Mouse (Mus musculus): ENCODE measurements at regions not wholly inside any gene's neighbourhood (a gene's known extent, or its start where the extent isn't known, plus 50 kb on each side); places are given as distances from the start of the nearest gene placed in this dataset.

DNA sequence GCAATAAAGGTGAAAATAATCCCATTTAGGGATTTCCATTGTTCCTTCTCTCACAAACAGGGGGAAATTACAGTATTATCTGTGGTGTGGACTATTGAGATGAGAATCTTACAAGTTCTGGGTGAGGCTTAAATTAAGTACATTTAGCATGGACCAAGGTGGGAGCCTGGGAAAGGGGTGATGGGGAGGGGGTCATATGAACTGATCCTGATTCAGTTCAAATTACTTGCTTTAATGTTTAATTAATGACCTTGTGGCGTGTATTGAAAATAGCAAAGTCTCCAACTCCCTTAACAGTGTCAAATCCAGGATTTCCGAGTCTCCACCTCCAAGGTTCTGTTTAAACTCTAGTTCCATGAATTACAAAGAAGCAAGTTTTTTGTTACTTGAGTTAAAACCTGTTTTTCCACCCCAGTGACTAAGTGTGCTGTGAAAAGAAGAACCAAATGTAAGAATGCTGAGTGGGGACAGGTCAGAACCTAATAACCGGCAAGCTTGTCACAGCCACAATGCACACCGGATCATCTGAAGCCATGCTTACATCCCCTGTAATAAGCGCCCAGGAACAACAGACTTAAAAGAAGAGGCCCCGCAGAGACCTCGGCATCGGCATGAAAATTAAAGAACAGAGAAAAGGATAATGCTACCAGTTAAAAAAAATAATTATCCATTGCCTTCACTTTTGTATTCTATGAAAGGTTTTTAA, 243.8 kb upstream of the Cd180 start:
- ATAC-seq (replicated peaks; ENCODE audit: insufficient number of reproducible peaks, low FRiP score, low TSS enrichment): no peak
- H3K27me3 ChIP-seq (ENCODE audit: control insufficient read depth, insufficient read depth, low read length): no peaks in the 10 kb centered on the region
- H3K4me2 ChIP-seq: no peak overlapping the region
- H3K27ac ChIP-seq (ENCODE audit: low read depth, low read length): no peak overlapping the region
- WGBS (ENCODE audit: insufficient replicate concordance): 56% methylated on average over 8 of the region's 8 CpGs
- H3K36me3 ChIP-seq (ENCODE audit: control insufficient read depth, insufficient read depth, low read length): no peaks in the 10 kb centered on the region
- no peak overlapping the region for H3K4me3 ChIP-seq (ENCODE audit: low read depth, low read length)
- no peaks in the 10 kb centered on the region for H3K4me1 ChIP-seq (ENCODE audit: control insufficient read depth, insufficient read depth, low read length)
- no peaks in the 10 kb centered on the region for H3K9me3 ChIP-seq (replicated peaks; ENCODE audit: control insufficient read depth, low read length)
- no peak overlapping the region for H3K9ac ChIP-seq (ENCODE audit: low read depth, low read length)

DNA sequence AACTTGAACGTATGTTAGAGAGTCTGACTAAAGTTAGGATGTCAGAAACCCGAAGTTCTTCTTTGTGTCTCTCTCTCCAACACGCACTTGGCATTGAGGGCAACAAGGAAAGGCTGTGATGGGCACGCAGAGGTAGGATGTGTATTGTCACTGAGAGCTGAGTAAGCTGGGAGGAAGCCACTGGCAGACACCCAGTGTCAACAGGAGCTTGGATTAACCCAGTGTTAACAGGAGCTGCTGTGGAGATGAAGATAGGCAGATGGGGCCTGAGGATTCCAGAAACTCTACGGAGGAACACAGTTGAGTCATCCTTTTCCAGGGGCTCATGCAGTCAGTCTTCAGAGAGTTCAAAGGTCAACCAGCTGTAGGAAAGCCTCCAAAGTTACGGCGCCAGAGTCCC, 242.2 kb upstream of the Cd180 start:
- WGBS (ENCODE audit: insufficient replicate concordance): 59% methylated on average over 7 of the region's 7 CpGs

GRCm38 (mm10) chr13:102458711-102459110, 234.6 kb upstream of the Cd180 start:
- no peak for ATAC-seq (replicated peaks; ENCODE audit: insufficient number of reproducible peaks, low FRiP score, low TSS enrichment)
- H3K36me3 ChIP-seq (ENCODE audit: control insufficient read depth, insufficient read depth, low read length): no peaks in the 10 kb centered on the region
- 0 out of 2 replicates have a peak, but pooled peaks cover 2% of the 10 kb centered on the region for H3K4me1 ChIP-seq (ENCODE audit: control insufficient read depth, insufficient read depth, low read length)
- no peak overlapping the region for H3K9ac ChIP-seq (ENCODE audit: low read depth, low read length)
- no peak overlapping the region for H3K4me2 ChIP-seq
- H3K27me3 ChIP-seq (ENCODE audit: control insufficient read depth, insufficient read depth, low read length): no peaks in the 10 kb centered on the region
- H3K27ac ChIP-seq (ENCODE audit: low read depth, low read length): no peak overlapping the region
- 40% methylated on average over 2 of the region's 2 CpGs for WGBS (ENCODE audit: insufficient replicate concordance)
- no peak overlapping the region for H3K4me3 ChIP-seq (ENCODE audit: low read depth, low read length)
- no peaks in the 10 kb centered on the region for H3K9me3 ChIP-seq (replicated peaks; ENCODE audit: control insufficient read depth, low read length)

More for the DNA sequence above, 242.2 kb upstream of the Cd180 start:
- ATAC-seq (replicated peaks; ENCODE audit: insufficient number of reproducible peaks, low FRiP score, low TSS enrichment): no peak
- Histone ChIP-seq H3K27ac (ENCODE audit: low read depth, low read length) (no peak overlapping the region), H3K4me3 (ENCODE audit: low read depth, low read length) (no peak overlapping the region), H3K4me1 (ENCODE audit: control insufficient read depth, insufficient read depth, low read length) (no peaks in the 10 kb centered on the region), H3K36me3 (ENCODE audit: control insufficient read depth, insufficient read depth, low read length) (no peaks in the 10 kb centered on the region), H3K9ac (ENCODE audit: low read depth, low read length) (no peak overlapping the region), H3K4me2 (no peak overlapping the region), H3K9me3 (replicated peaks; ENCODE audit: control insufficient read depth, low read length) (no peaks in the 10 kb centered on the region), H3K27me3 (ENCODE audit: control insufficient read depth, insufficient read depth, low read length) (no peaks in the 10 kb centered on the region)

DNA sequence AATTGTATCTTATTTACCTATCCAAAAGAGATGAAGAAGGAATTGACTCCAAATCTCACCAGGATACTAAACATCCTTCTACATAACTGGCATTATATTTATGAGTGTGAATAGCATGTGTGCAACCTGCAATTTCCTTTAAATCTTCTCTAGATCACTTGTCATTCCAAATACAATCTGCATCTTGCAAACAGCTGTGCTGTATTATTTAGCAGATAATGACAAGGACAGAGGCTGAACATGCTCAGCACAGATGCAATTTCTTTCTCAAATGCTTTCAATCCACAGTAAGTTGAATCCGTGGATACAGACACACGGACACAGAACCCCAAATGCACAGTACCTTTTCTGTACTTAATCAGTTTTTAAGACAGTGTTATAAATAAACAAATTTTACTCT, 229.4 kb upstream of the Cd180 start:
- Histone ChIP-seq H3K27me3 (ENCODE audit: control insufficient read depth, insufficient read depth, low read length) (no peaks in the 10 kb centered on the region), H3K4me2 (no peak overlapping the region)
- WGBS (ENCODE audit: insufficient replicate concordance): 77% methylated on average over 2 of the region's 2 CpGs

DNA sequence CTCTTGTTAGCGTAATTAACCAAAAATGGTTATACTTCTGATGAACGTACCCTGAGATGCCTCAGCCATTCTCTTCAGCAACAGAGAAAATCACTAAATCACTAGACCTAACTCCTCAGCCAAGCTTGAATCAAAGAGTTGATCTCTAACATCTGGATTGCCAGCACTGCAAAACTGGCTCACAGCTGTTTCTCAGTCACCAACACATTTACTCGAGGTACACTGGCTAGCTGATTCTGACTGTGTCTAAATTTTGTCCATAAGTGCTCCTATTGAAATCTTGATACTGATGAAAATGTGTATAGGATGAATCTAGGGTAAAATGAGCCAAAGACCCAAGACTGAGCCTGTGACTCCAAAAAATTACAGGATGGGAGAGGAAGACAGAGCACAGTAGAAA, 211.5 kb upstream of the Cd180 start:
- no peak overlapping the region for H3K9ac ChIP-seq (ENCODE audit: low read depth, low read length)
- H3K4me3 ChIP-seq (ENCODE audit: low read depth, low read length): no peak overlapping the region
- no peak overlapping the region for H3K27ac ChIP-seq (ENCODE audit: low read depth, low read length)
- H3K9me3 ChIP-seq (replicated peaks; ENCODE audit: control insufficient read depth, low read length): no peaks in the 10 kb centered on the region
- H3K4me1 ChIP-seq (ENCODE audit: control insufficient read depth, insufficient read depth, low read length): no peaks in the 10 kb centered on the region
- no peak for ATAC-seq (replicated peaks; ENCODE audit: insufficient number of reproducible peaks, low FRiP score, low TSS enrichment)
- H3K4me2 ChIP-seq: no peak overlapping the region
- H3K36me3 ChIP-seq (ENCODE audit: control insufficient read depth, insufficient read depth, low read length): no peaks in the 10 kb centered on the region
- WGBS (ENCODE audit: insufficient replicate concordance): 83% methylated on average over 3 of the region's 3 CpGs
- no peaks in the 10 kb centered on the region for H3K27me3 ChIP-seq (ENCODE audit: control insufficient read depth, insufficient read depth, low read length)

More for the DNA sequence above, 229.4 kb upstream of the Cd180 start:
- Histone ChIP-seq H3K4me1 (ENCODE audit: control insufficient read depth, insufficient read depth, low read length) (no peaks in the 10 kb centered on the region), H3K27ac (ENCODE audit: low read depth, low read length) (no peak overlapping the region), H3K9ac (ENCODE audit: low read depth, low read length) (no peak overlapping the region), H3K9me3 (replicated peaks; ENCODE audit: control insufficient read depth, low read length) (no peaks in the 10 kb centered on the region), H3K36me3 (ENCODE audit: control insufficient read depth, insufficient read depth, low read length) (no peaks in the 10 kb centered on the region), H3K4me3 (ENCODE audit: low read depth, low read length) (no peak overlapping the region)
- ATAC-seq (replicated peaks; ENCODE audit: insufficient number of reproducible peaks, low FRiP score, low TSS enrichment): no peak

DNA sequence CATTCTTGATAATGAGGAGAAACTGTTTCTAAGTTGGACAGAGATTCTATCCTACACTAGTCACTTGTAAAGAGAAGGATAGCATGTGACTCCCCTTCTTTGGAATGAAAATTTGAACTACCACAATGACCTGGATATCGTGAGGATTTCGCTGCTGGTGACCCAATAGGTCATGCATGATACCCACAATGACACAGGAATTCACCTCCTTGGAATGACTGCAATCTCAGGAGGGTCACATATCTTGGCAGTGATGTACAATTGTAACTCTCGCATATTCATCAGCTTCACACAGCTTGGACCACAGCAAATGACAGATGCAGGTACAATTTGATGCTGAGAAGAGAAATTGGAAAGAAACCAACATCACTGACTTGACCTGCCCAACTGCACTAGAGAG, 210.9 kb upstream of the Cd180 start:
- no peaks in the 10 kb centered on the region for H3K4me1 ChIP-seq (ENCODE audit: control insufficient read depth, insufficient read depth, low read length)
- WGBS (ENCODE audit: insufficient replicate concordance): 77% methylated on average over 3 of the region's 3 CpGs
- no peak overlapping the region for H3K27ac ChIP-seq (ENCODE audit: low read depth, low read length)
- H3K4me2 ChIP-seq: no peak overlapping the region
- no peaks in the 10 kb centered on the region for H3K36me3 ChIP-seq (ENCODE audit: control insufficient read depth, insufficient read depth, low read length)
- H3K4me3 ChIP-seq (ENCODE audit: low read depth, low read length): no peak overlapping the region
- H3K9ac ChIP-seq (ENCODE audit: low read depth, low read length): no peak overlapping the region
- H3K27me3 ChIP-seq (ENCODE audit: control insufficient read depth, insufficient read depth, low read length): no peaks in the 10 kb centered on the region
- no peaks in the 10 kb centered on the region for H3K9me3 ChIP-seq (replicated peaks; ENCODE audit: control insufficient read depth, low read length)
- no peak for ATAC-seq (replicated peaks; ENCODE audit: insufficient number of reproducible peaks, low FRiP score, low TSS enrichment)

DNA sequence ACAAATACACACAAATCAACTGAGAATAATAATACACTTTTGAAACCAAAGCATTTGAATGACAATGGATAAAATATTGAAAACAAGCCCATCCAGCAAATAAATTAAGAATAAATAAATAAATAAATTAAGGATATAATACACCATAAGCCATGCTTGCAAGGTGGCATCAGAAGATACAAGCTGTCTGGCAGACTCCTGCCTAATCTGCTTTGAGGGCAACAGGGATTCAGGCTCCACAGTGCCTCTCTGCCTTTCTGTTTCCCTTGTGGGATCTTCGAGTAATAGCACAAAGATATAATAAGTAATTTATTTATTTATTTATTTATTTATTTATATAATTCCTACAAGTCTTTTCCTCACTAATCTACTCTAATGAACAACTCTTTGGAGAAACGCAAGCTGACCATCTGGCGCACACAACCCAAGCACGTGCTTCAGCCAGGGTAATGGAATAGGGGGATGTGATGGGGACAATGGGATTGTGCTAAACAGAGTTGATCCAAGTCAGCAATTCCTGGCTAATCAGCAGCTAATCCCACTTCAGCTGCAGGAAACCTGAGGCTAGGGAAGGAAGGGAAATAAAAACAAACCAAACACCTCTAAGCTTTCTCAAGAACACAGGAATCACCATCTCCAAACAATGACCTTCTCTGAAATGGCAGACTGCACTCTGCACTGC, 205.8 kb upstream of the Cd180 start:
- no peak overlapping the region for H3K4me3 ChIP-seq (ENCODE audit: low read depth, low read length)
- H3K9me3 ChIP-seq (replicated peaks; ENCODE audit: control insufficient read depth, low read length): no peaks in the 10 kb centered on the region
- no peak overlapping the region for H3K9ac ChIP-seq (ENCODE audit: low read depth, low read length)
- H3K4me2 ChIP-seq: no peak overlapping the region
- no peaks in the 10 kb centered on the region for H3K36me3 ChIP-seq (ENCODE audit: control insufficient read depth, insufficient read depth, low read length)
- ATAC-seq (replicated peaks; ENCODE audit: insufficient number of reproducible peaks, low FRiP score, low TSS enrichment): no peak
- H3K27ac ChIP-seq (ENCODE audit: low read depth, low read length): no peak overlapping the region
- 52% methylated on average over 4 of the region's 4 CpGs for WGBS (ENCODE audit: insufficient replicate concordance)
- H3K27me3 ChIP-seq (ENCODE audit: control insufficient read depth, insufficient read depth, low read length): no peaks in the 10 kb centered on the region
- no peaks in the 10 kb centered on the region for H3K4me1 ChIP-seq (ENCODE audit: control insufficient read depth, insufficient read depth, low read length)

GRCm38 (mm10) chr13:102491370-102491769, 202.0 kb upstream of the Cd180 start:
- Histone ChIP-seq H3K9ac (ENCODE audit: low read depth, low read length) (no peak overlapping the region), H3K36me3 (ENCODE audit: control insufficient read depth, insufficient read depth, low read length) (no peaks in the 10 kb centered on the region), H3K27ac (ENCODE audit: low read depth, low read length) (no peak overlapping the region), H3K4me3 (ENCODE audit: low read depth, low read length) (no peak overlapping the region), H3K27me3 (ENCODE audit: control insufficient read depth, insufficient read depth, low read length) (no peaks in the 10 kb centered on the region), H3K4me2 (no peak overlapping the region), H3K9me3 (replicated peaks; ENCODE audit: control insufficient read depth, low read length) (no peaks in the 10 kb centered on the region), H3K4me1 (ENCODE audit: control insufficient read depth, insufficient read depth, low read length) (no peaks in the 10 kb centered on the region)
- ATAC-seq (replicated peaks; ENCODE audit: insufficient number of reproducible peaks, low FRiP score, low TSS enrichment): no peak
- 87% methylated on average over 4 of the region's 4 CpGs for whole genome bisulfite sequencing (ENCODE audit: insufficient replicate concordance)
